Mouse (Mus musculus) liver, postnatal 0 days (tissue): ENCODE data around the gene Arfgef3.

Source experiments
- CTCF ChIP-seq: sonication (generic); IDR thresholded peaks from 2 replicates; pipeline ENCODE4 v1.5.1; 2016; ENCODE audit warnings: antibody characterized with exemption, low read depth
- EP300 ChIP-seq: IDR thresholded peaks from 2 replicates; pipeline ENCODE4 v1.6.1; 2016; ENCODE audit warnings: antibody characterized with exemption, low read depth, mild to moderate bottlenecking

GRCm38 (mm10) chr10:18589455-18589854 is 154.3 kb downstream of the Arfgef3 start:
- TF ChIP-seq CTCF (no peak), EP300 (no peak)
